Mouse (Mus musculus): Measurements from ENCODE around the gene Exosc1.

- TF ChIP-seq CTCF (conservative IDR thresholded peaks at IDR 0.05; ENCODE audit: low read length) (no peak), POU5F1 (IDR thresholded peaks at IDR 0.05; ENCODE audit: borderline replicate concordance, low read length) (no peak)
These were observed 49.3 kb downstream of the Exosc1 start for GRCm38 (mm10) chr19:41883882-41884281.
